Mouse (Mus musculus): ENCODE measurements around the gene Galnt10.

Galnt10 gene

GRCm38 (mm10) chr11:57645018-57645559 is at the start of gene Galnt10:
TSS of gene Galnt10 (plus strand) at chr11:57645442.
- peak; percentile 83 for DNase-seq (ENCODE audit: low spot score)

DNA sequence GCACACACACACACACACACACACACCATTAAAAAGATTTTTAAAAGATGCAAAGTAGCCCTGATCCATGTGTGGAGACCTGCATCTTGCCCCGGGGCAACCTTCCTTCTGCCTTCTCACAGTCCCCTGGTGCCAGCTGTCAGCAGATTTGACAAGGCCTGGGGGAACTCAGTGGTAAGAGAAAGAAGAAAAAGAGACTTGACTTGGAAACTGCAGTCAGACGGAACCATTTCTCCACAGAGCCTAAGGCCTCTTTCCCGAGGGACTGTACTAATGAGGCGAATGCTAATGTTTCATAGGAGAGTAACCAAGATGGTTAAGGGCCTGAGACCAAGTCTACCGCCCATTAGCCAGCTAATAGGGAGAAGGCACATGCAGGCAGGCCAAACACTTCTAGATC is 49.3 kb upstream of the Galnt10 start:
- no peak for DNase-seq (ENCODE audit: low spot score)

DNA sequence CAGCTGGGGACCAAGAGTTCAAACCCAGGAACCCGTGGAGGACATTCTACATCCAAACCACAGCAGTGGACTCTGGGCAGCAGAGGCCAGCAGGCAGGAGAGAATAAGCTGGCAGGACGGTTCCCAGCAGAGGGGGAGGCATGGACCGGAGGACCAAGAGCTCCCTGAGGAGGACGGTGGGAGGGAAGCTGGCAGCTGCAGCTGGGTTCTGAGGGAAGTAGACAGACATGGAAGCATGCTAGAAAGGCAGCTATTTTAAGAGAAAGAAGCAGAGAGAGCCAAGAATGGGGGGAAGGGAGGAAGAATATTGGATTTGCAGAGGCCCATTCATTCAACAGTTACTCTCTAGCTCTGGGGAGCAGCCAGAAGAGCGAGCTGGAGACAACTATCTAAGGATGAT is 47.1 kb upstream of the Galnt10 start:
- DNase-seq (ENCODE audit: low spot score): no peak

DNA sequence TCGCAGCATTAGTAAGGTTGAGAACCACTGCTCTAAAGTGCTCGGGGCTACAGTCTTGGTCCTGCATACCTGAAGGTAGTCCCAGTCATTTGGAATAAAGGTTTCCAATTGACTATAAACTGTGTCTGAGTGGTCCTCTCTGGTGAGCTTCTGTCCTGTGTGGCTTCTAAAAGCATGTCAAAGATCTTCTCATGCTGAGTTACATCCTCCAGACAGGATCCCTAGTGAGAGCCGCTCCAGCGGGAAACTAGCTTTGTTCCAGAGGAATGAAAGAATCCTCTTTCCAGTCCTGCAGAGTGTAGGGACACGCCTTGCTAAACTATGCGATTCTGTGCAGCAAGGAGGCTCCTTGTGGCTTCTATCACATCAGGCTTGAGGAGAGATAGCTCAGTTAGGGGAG is 45.9 kb upstream of the Galnt10 start:
- DNase-seq (ENCODE audit: low spot score): no peak

- no peak for DNase-seq (ENCODE audit: low spot score)
Observed at GRCm38 (mm10) chr11:57600113-57600512, 45.1 kb upstream of the Galnt10 start.

GRCm38 (mm10) chr11:57600621-57601121 is 44.6 kb upstream of the Galnt10 start:
- no peak for DNase-seq (ENCODE audit: low spot score)

DNA sequence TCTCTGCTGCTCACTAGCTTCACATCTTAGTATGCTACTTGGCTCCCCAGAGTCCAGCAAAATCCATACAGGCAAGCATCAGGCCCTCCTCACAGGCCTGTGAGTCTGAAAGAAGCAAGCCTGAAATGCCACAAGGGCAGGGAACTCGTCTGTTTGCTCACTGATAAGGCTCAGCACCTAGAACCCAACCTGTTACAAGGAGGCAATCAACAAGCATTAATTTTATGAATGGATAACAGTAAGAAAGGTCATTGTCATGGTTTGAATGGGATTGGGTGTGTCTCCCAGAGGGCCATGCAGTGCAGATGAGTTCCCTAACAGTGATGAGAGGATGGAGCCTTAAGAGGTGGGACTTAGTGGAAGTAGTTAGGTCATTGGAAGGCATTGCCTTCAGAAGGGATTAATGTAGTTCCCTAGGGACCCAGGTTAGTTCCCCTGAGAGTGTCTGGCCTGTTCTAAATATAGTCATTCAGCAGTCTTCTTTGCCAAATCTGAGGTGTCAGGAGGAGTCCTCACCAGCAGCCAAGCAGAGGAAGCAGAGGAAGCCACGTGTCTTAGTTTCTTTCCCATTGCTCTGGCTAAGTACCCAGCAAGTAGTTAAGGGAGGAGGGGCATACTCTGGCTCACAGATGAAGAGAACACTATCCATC is 43.3 kb upstream of the Galnt10 start:
- DNase-seq (ENCODE audit: low spot score): no peak

GRCm38 (mm10) chr11:57605086-57605485 is 40.2 kb upstream of the Galnt10 start:
- no peak for DNase-seq (ENCODE audit: low spot score)

DNA sequence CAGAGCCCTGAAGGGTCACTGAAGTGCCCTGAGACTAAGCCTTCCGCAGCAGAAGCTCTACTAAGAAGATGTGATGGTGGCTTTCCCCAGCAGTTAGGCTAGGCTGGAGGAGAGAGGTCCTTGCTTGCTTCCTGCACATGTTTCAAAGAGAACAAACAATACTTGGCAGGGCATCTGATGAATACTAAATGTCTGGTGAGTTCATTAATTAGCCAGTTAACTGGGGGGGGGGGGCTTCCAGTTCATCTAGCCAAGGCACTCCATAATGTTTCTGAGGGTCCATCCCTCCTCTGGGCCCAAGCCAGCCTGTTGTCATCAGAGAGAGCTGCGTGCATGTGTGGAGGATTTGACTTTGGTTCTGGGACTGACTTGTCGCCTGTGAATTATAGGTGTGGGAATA is 39.6 kb upstream of the Galnt10 start:
- DNase-seq (ENCODE audit: low spot score): no peak

GRCm38 (mm10) chr11:57614502-57614901 is 30.7 kb upstream of the Galnt10 start:
- no peak for DNase-seq (ENCODE audit: low spot score)

GRCm38 (mm10) chr11:57615286-57615685 is 30.0 kb upstream of the Galnt10 start:
- no peak for DNase-seq (ENCODE audit: low spot score)

DNA sequence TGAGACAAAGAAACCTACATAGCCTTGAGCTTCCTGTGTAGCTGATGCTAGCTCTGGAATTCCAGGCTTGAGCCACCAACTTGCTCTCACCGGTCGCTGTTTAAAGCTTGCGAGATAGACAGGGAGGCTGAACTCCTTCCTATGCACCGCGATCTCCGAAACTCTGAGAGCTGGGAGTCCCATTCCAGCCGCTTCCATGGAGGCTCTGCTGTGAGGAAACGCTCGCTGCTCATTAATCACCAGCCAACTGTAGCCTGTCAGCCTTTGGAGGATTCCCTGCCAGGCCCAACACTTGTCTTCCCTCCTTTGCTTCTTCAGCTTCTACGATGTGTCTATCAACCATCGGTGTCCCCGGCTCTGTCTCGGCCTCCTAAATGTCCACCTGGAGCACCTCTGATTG is 29.4 kb upstream of the Galnt10 start:
- DNase-seq (ENCODE audit: low spot score): no peak

- DNase-seq (ENCODE audit: low spot score): peak; percentile 35
Observed at GRCm38 (mm10) chr11:57617526-57618264, 27.5 kb upstream of the Galnt10 start.

- no peak for DNase-seq (ENCODE audit: low spot score)
Observed at GRCm38 (mm10) chr11:57621472-57621871, 23.8 kb upstream of the Galnt10 start.

GRCm38 (mm10) chr11:57621876-57622275 is 23.4 kb upstream of the Galnt10 start:
- DNase-seq (ENCODE audit: low spot score): no peak

DNA sequence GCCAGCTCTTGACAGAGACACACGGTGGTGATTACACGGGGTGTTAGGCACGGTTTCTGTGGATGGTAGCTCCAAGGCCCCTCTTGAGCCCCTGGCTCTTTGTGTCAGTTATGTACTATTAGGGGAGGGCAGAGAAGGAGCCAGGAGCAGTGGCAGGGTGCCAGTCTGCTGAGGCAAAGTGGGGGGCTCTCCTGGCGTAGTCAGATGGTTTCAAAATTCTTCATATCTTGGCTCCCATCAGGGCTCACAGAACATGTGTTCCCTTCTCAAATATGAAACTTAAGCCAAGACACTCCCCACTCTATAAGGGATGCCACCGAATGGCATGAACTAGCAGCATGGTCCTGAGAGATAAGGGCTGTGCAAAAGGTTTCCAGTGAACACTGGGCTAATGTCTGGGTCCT is 20.8 kb upstream of the Galnt10 start:
- DNase-seq (ENCODE audit: low spot score): peak; percentile 72

GRCm38 (mm10) chr11:57625465-57625864 is 19.8 kb upstream of the Galnt10 start:
- DNase-seq (ENCODE audit: low spot score): no peak

DNA sequence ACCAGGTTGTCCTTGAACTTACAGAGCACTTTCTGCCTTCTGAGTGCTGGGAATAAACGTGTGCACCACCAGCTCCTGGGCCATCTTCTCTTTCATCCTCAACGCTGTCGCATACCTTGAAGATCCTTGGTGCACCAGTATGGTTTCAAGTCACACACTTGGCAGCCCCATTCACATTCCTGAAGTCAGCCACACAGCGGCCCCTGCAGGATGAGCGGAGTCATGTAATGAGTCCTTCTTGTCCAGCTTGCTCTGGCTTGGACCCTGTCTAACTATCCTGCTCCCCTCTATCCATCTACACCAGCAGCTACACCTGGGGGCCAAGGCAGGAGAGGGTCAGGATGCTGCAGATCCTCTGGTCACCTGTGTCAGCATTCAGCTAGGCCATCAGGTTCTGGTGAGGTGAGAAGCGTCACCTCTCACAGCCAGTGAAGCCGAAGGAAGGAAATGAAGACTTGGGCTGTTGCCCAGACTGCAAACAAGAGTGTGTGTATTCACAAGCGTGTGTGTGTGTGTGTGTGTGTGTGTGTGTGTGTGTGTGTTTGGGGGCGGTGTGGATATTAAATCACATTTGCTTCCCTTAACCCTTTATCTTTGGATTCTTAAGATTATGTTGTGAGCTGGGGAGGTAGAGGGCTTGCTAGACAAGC is 18.0 kb upstream of the Galnt10 start:
- no peak for DNase-seq (ENCODE audit: low spot score)

DNA sequence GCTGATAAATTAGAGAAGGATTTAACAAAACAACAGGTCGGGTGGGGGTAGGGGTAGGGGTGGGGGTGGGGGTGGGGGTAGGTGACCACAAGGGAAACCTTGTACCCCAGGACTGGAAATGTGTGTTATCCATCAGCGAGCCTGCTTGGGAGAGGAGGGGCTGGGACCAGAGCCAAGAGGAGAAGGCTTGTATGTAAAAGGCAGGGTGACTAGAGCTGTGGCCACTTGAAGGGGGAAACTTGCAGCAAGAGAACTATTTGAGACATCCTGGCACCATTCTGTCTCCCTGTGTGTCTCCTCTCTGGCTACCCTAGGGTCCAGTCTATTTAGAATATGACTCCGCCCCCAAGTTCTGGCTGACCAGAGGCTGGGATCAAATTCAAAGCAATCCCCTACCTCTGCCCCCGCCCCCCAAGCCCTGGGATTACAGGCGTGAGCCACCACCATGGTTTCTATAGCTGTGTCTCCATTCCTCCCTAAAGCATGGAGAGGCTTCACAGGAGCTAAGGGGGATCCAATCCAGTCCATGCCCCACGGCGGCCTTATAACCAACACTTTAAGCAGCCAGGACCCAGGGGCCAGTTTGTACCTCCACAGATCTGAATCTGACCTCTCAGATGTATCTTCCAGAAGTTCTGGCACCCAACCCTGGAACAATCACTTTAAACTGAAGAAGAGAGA is 13.3 kb upstream of the Galnt10 start:
- DNase-seq (ENCODE audit: low spot score): no peak

GRCm38 (mm10) chr11:57633006-57633405 is 12.2 kb upstream of the Galnt10 start:
- no peak for DNase-seq (ENCODE audit: low spot score)

DNA sequence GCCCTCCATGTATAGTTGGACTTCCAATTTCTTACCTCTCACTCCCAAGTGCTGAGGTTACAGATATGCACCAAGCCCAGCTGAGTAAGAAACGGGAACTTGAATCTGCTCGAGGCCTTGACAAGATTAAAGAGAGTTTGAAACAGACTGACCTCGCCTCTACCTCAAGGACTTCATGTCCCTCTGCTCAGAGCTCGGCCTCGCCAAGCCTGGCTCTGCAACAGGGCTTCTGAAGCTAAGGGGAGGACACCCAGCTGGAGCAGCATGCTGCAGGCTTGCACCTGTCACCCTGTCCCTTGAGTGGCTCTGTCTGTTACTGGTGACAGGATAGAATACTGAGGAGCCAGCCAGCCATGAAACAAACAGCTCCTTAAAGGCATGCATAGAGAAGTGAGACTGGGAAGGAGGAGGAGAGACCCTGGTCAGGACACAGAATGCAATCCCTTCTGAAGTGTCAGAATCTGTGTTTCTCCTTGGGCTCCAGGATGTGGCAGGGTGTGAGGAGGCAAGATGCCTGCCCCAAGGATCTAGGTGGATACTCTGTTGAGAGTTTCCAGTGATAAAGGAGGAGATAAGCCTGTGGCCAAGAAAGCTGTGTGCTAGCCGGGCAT is 11.2 kb upstream of the Galnt10 start:
- DNase-seq (ENCODE audit: low spot score): no peak

GRCm38 (mm10) chr11:57635148-57635547 is 10.1 kb upstream of the Galnt10 start:
- DNase-seq (ENCODE audit: low spot score): no peak

Data from c-Kit-positive CD71-positive TER-119-positive erythroid progenitor cells, embryonic 14.5 days (primary cell).